Mouse (Mus musculus): ENCODE results near the gene Il12rb1. TPM values are rescaled to one million over a fixed set of nuclear protein-coding genes. Genes with fewer than 3 reads are reported as not detected.

Il12rb1 gene
- polyA plus RNA-seq, 1 experiment from 2014 or later: 0.08 TPM

- ATAC-seq: no peak
- Histone ChIP-seq H3K9me3 (ENCODE audit: control insufficient read depth, low read length) (no peaks in the 10 kb centered on the region), H3K4me3 (replicated peaks; ENCODE audit: low read length) (peak overlapping the region; percentile 58), H3K9ac (replicated peaks; ENCODE audit: low read depth, low read length) (peak overlapping the region; percentile 59), H3K27me3 (replicated peaks; ENCODE audit: control insufficient read depth, insufficient read depth, low read length) (peaks cover 23% of the 10 kb centered on the region), H3K4me2 (ENCODE audit: low read length) (peak overlapping the region; percentile 81), H3K4me1 (replicated peaks; ENCODE audit: control insufficient read depth, insufficient read depth, low read length) (peaks cover 23% of the 10 kb centered on the region), H3K27ac (ENCODE audit: low read length) (no peak overlapping the region), H3K36me3 (ENCODE audit: control insufficient read depth, insufficient read depth) (no peaks in the 10 kb centered on the region)
- 1% methylated on average over 47 of the region's 47 CpGs for WGBS
Observed at GRCm38 (mm10) chr8:70803761-70804480, 4.3 kb upstream of the Il12rb1 start.

GRCm38 (mm10) chr8:70804481-70805206 is 3.6 kb upstream of the Il12rb1 start, which contains the start of gene Mast3:
Gene Mast3 (minus strand): TSS chr8:70805054.
- peak within 1 kb of the TSS; percentile 81 for H3K4me2 ChIP-seq (ENCODE audit: low read length)
- no peaks in the 10 kb centered on the region for H3K36me3 ChIP-seq (ENCODE audit: control insufficient read depth, insufficient read depth)
- under 1% methylated on average over 45 of the region's 45 CpGs for WGBS
- peaks cover 23% of the 10 kb centered on the region for H3K4me1 ChIP-seq (replicated peaks; ENCODE audit: control insufficient read depth, insufficient read depth, low read length)
- peak within 1 kb of the TSS; percentile 59 for H3K9ac ChIP-seq (replicated peaks; ENCODE audit: low read depth, low read length)
- ATAC-seq: peak; percentile 90
- no peak within 1 kb of the TSS for H3K27ac ChIP-seq (ENCODE audit: low read length)
- peak within 1 kb of the TSS; percentile 58 for H3K4me3 ChIP-seq (replicated peaks; ENCODE audit: low read length)
- peaks cover 16% of the 10 kb centered on the region for H3K27me3 ChIP-seq (replicated peaks; ENCODE audit: control insufficient read depth, insufficient read depth, low read length)
- no peaks in the 10 kb centered on the region for H3K9me3 ChIP-seq (ENCODE audit: control insufficient read depth, low read length)

GRCm38 (mm10) chr8:70806541-70806940 is 1.7 kb upstream of the Il12rb1 start:
- peaks cover 14% of the 10 kb centered on the region for H3K4me1 ChIP-seq (replicated peaks; ENCODE audit: control insufficient read depth, insufficient read depth, low read length)
- peaks cover 14% of the 10 kb centered on the region for H3K27me3 ChIP-seq (replicated peaks; ENCODE audit: control insufficient read depth, insufficient read depth, low read length)
- no peak overlapping the region for H3K4me3 ChIP-seq (replicated peaks; ENCODE audit: low read length)
- 77% methylated on average over 4 of the region's 4 CpGs for WGBS
- H3K27ac ChIP-seq (ENCODE audit: low read length): no peak overlapping the region
- H3K36me3 ChIP-seq (ENCODE audit: control insufficient read depth, insufficient read depth): no peaks in the 10 kb centered on the region
- H3K9ac ChIP-seq (replicated peaks; ENCODE audit: low read depth, low read length): no peak overlapping the region
- ATAC-seq: no peak
- no peak overlapping the region for H3K4me2 ChIP-seq (ENCODE audit: low read length)
- H3K9me3 ChIP-seq (ENCODE audit: control insufficient read depth, low read length): no peaks in the 10 kb centered on the region

GRCm38 (mm10) chr8:70807304-70807703 is 945 bp upstream of the Il12rb1 start:
- Histone ChIP-seq H3K4me1 (replicated peaks; ENCODE audit: control insufficient read depth, insufficient read depth, low read length) (peaks cover 14% of the 10 kb centered on the region), H3K27ac (ENCODE audit: low read length) (no peak overlapping the region), H3K4me2 (ENCODE audit: low read length) (no peak overlapping the region), H3K9ac (replicated peaks; ENCODE audit: low read depth, low read length) (no peak overlapping the region), H3K4me3 (replicated peaks; ENCODE audit: low read length) (no peak overlapping the region), H3K9me3 (ENCODE audit: control insufficient read depth, low read length) (no peaks in the 10 kb centered on the region), H3K27me3 (replicated peaks; ENCODE audit: control insufficient read depth, insufficient read depth, low read length) (peaks cover 14% of the 10 kb centered on the region), H3K36me3 (ENCODE audit: control insufficient read depth, insufficient read depth) (no peaks in the 10 kb centered on the region)
- no peak for ATAC-seq
- WGBS: 50% methylated on average over 1 of the region's 1 CpGs

GRCm38 (mm10) chr8:70808955-70809701 is 879 bp downstream of the Il12rb1 start:
- H3K27me3 ChIP-seq (replicated peaks; ENCODE audit: control insufficient read depth, insufficient read depth, low read length): peaks cover 4% of the 10 kb centered on the region; the same call in 1 of the 2 replicates
- H3K4me1 ChIP-seq (replicated peaks; ENCODE audit: control insufficient read depth, insufficient read depth, low read length): peaks cover 7% of the 10 kb centered on the region
- H3K4me2 ChIP-seq (ENCODE audit: low read length): no peak overlapping the region
- H3K4me3 ChIP-seq (replicated peaks; ENCODE audit: low read length): no peak overlapping the region
- H3K36me3 ChIP-seq (ENCODE audit: control insufficient read depth, insufficient read depth): no peaks in the 10 kb centered on the region
- H3K9ac ChIP-seq (replicated peaks; ENCODE audit: low read depth, low read length): no peak overlapping the region
- 77% methylated on average over 8 of the region's 8 CpGs for WGBS
- ATAC-seq: no peak
- H3K9me3 ChIP-seq (ENCODE audit: control insufficient read depth, low read length): no peaks in the 10 kb centered on the region
- no peak overlapping the region for H3K27ac ChIP-seq (ENCODE audit: low read length)

GRCm38 (mm10) chr8:70810962-70811680 is 2.9 kb downstream of the Il12rb1 start:
- H3K9me3 ChIP-seq (ENCODE audit: control insufficient read depth, low read length): no peaks in the 10 kb centered on the region
- no peak for ATAC-seq
- no peaks in the 10 kb centered on the region for H3K36me3 ChIP-seq (ENCODE audit: control insufficient read depth, insufficient read depth)
- H3K4me1 ChIP-seq (replicated peaks; ENCODE audit: control insufficient read depth, insufficient read depth, low read length): no peaks in the 10 kb centered on the region
- no peak overlapping the region for H3K27ac ChIP-seq (ENCODE audit: low read length)
- peaks cover 2% of the 10 kb centered on the region; the same call in 1 of the 2 replicates for H3K27me3 ChIP-seq (replicated peaks; ENCODE audit: control insufficient read depth, insufficient read depth, low read length)
- 75% methylated on average over 20 of the region's 20 CpGs for WGBS
- no peak overlapping the region for H3K4me2 ChIP-seq (ENCODE audit: low read length)
- H3K9ac ChIP-seq (replicated peaks; ENCODE audit: low read depth, low read length): no peak overlapping the region
- H3K4me3 ChIP-seq (replicated peaks; ENCODE audit: low read length): no peak overlapping the region

GRCm38 (mm10) chr8:70812055-70812454 is 3.8 kb downstream of the Il12rb1 start:
- H3K36me3 ChIP-seq (ENCODE audit: control insufficient read depth, insufficient read depth): no peaks in the 10 kb centered on the region
- H3K4me1 ChIP-seq (replicated peaks; ENCODE audit: control insufficient read depth, insufficient read depth, low read length): peaks cover 2% of the 10 kb centered on the region; the same call in 1 of the 2 replicates
- H3K27me3 ChIP-seq (replicated peaks; ENCODE audit: control insufficient read depth, insufficient read depth, low read length): peaks cover 9% of the 10 kb centered on the region
- no peak overlapping the region for H3K4me2 ChIP-seq (ENCODE audit: low read length)
- no peak overlapping the region for H3K9ac ChIP-seq (replicated peaks; ENCODE audit: low read depth, low read length)
- no peak overlapping the region for H3K4me3 ChIP-seq (replicated peaks; ENCODE audit: low read length)
- no peaks in the 10 kb centered on the region for H3K9me3 ChIP-seq (ENCODE audit: control insufficient read depth, low read length)
- no peak for ATAC-seq
- no peak overlapping the region for H3K27ac ChIP-seq (ENCODE audit: low read length)
- WGBS: 44% methylated on average over 4 of the region's 4 CpGs

- Histone ChIP-seq H3K36me3 (ENCODE audit: control insufficient read depth, insufficient read depth) (no peaks in the 10 kb centered on the region), H3K27ac (ENCODE audit: low read length) (no peak overlapping the region), H3K9me3 (ENCODE audit: control insufficient read depth, low read length) (no peaks in the 10 kb centered on the region), H3K4me3 (replicated peaks; ENCODE audit: low read length) (no peak overlapping the region), H3K27me3 (replicated peaks; ENCODE audit: control insufficient read depth, insufficient read depth, low read length) (peaks cover 12% of the 10 kb centered on the region), H3K4me1 (replicated peaks; ENCODE audit: control insufficient read depth, insufficient read depth, low read length) (peaks cover 2% of the 10 kb centered on the region; the same call in 1 of the 2 replicates), H3K4me2 (ENCODE audit: low read length) (no peak overlapping the region), H3K9ac (replicated peaks; ENCODE audit: low read depth, low read length) (no peak overlapping the region)
- ATAC-seq: no peak
- WGBS: 78% methylated on average over 4 of the region's 4 CpGs
Observed at GRCm38 (mm10) chr8:70812885-70813284, 4.6 kb downstream of the Il12rb1 start.

Measured in forebrain, embryonic 16.5 days (tissue).